Mouse (Mus musculus): ENCODE measurements around the gene Ralbp1.
A peak's percentile ranks its signal among the peaks of the same experiment; 100 is the strongest.

Gene Ralbp1

GRCm38 (mm10) chr17:65885697-65886529, at the start of gene Ralbp1:
Ralbp1 (minus strand) TSS chr17:65885798.
- peak; percentile 24 for DNase-seq

- no peak for DNase-seq
Observed at GRCm38 (mm10) chr17:65933741-65934140, 48.1 kb upstream of the Ralbp1 start.

- DNase-seq, result no peak
Observed at GRCm38 (mm10) chr17:65931525-65931924, 45.9 kb upstream of the Ralbp1 start.

- peak; percentile 32 for DNase-seq
Observed at GRCm38 (mm10) chr17:65930960-65931359, 45.4 kb upstream of the Ralbp1 start.

GRCm38 (mm10) chr17:65930158-65930826, 44.7 kb upstream of the Ralbp1 start:
- no peak for DNase-seq

- no peak for DNase-seq
Observed at GRCm38 (mm10) chr17:65929319-65929978, 43.9 kb upstream of the Ralbp1 start.

GRCm38 (mm10) chr17:65927077-65927476, 41.5 kb upstream of the Ralbp1 start:
- DNase-seq, result no peak

- no peak for DNase-seq
Observed at GRCm38 (mm10) chr17:65924218-65924617, 38.6 kb upstream of the Ralbp1 start.

- DNase-seq, result no peak
Observed at GRCm38 (mm10) chr17:65921975-65922374, 36.4 kb upstream of the Ralbp1 start.

- DNase-seq, result no peak
Observed at GRCm38 (mm10) chr17:65919235-65919634, 33.6 kb upstream of the Ralbp1 start.

GRCm38 (mm10) chr17:65916135-65916668, 30.6 kb upstream of the Ralbp1 start:
- DNase-seq, result peak; percentile 93

GRCm38 (mm10) chr17:65914083-65914482, 28.5 kb upstream of the Ralbp1 start:
- DNase-seq, result no peak

- no peak for DNase-seq
Observed at GRCm38 (mm10) chr17:65912202-65912601, 26.6 kb upstream of the Ralbp1 start.

GRCm38 (mm10) chr17:65911285-65912069, 25.9 kb upstream of the Ralbp1 start:
- DNase-seq, result no peak

GRCm38 (mm10) chr17:65908270-65908669, 22.7 kb upstream of the Ralbp1 start:
- no peak for DNase-seq

- peak; percentile 38 for DNase-seq
Observed at GRCm38 (mm10) chr17:65906895-65907401, 21.4 kb upstream of the Ralbp1 start.

- no peak for DNase-seq
Observed at GRCm38 (mm10) chr17:65906313-65906894, 20.8 kb upstream of the Ralbp1 start.

GRCm38 (mm10) chr17:65905241-65905640, 19.6 kb upstream of the Ralbp1 start:
- DNase-seq, result no peak

- no peak for DNase-seq
Observed at GRCm38 (mm10) chr17:65903826-65904225, 18.2 kb upstream of the Ralbp1 start.

GRCm38 (mm10) chr17:65903011-65903410, 17.4 kb upstream of the Ralbp1 start:
- no peak for DNase-seq

GRCm38 (mm10) chr17:65902281-65902680, 16.7 kb upstream of the Ralbp1 start:
- DNase-seq, result no peak

GRCm38 (mm10) chr17:65896016-65896415, 10.4 kb upstream of the Ralbp1 start:
- no peak for DNase-seq
